In the genomic region with DNA sequence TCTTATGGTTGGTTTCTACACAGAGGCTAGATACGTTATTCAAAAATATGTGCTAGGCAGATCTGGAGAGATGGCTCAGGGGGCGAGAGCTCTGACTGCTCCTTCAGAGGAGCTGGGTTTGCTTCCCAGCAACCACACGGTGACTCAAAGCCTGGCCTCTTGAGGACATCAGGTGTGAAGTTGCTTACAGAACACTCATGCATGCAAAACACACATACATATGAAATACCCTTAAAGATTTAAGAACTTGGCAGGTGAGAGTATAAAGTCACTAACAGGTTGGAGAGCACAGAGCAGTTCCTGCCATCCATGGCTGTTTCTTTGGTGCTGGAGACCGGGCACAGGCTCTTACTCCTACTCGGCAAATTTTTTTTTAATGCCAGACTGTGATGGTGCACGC, we compare ENCODE assay signal across 25 mouse cellular contexts. TPM values are rescaled to one million over a fixed set of nuclear protein-coding genes. Genes with fewer than 3 reads are reported as not detected.
"Had no signal": no experiment of that assay in that cellular context is flagged by ENCODE, and none has a peak within 500 bp of the region (broad histone marks: within the 10 kb centered on the region; RNA-seq: fewer than 3 reads in every experiment).

No protein-coding gene starts in this region.

- DNase-seq: cerebellum, adult 8-10 months; cerebellum, postnatal 10 days; cerebellum, postnatal 14 days; cerebellum, postnatal 36 days; embryo, embryonic 11 days; forebrain, postnatal 0 days; gastrocnemius, adult 2 months; gastrocnemius, postnatal 10 days; gastrocnemius, postnatal 14 days; gastrocnemius, postnatal 25 days; gastrocnemius, postnatal 36 days; heart, adult 18-20 months; heart, adult 2 months had no signal

- H3K4me3 ChIP-seq: embryonic facial prominence, embryonic 10.5 days; embryonic facial prominence, embryonic 12.5 days; embryonic facial prominence, embryonic 13.5 days; embryonic facial prominence, embryonic 15.5 days; erythroblast, embryonic 14.5 days; forebrain, embryonic 10.5 days; forebrain, embryonic 12.5 days; forebrain, embryonic 13.5 days; forebrain, embryonic 15.5 days; gastrocnemius, adult 2 months; heart, adult 2 months had no signal

- H3K4me1 ChIP-seq: embryonic facial prominence, embryonic 12.5 days; embryonic facial prominence, embryonic 13.5 days; forebrain, embryonic 12.5 days; forebrain, embryonic 13.5 days; forebrain, embryonic 15.5 days had no signal

- H3K9me3 ChIP-seq: embryonic facial prominence, embryonic 10.5 days; embryonic facial prominence, embryonic 12.5 days; embryonic facial prominence, embryonic 13.5 days; embryonic facial prominence, embryonic 15.5 days; forebrain, embryonic 10.5 days; forebrain, embryonic 12.5 days; forebrain, embryonic 13.5 days; forebrain, embryonic 15.5 days had no signal

- ATAC-seq: forebrain, embryonic 13.5 days; forebrain, embryonic 14.5 days; forebrain, embryonic 15.5 days; forebrain, embryonic 16.5 days; forebrain, postnatal 0 days had no signal

- H3K27ac ChIP-seq: embryonic facial prominence, embryonic 10.5 days; embryonic facial prominence, embryonic 12.5 days; embryonic facial prominence, embryonic 13.5 days; embryonic facial prominence, embryonic 15.5 days; forebrain, embryonic 10.5 days; forebrain, embryonic 12.5 days; forebrain, embryonic 13.5 days; forebrain, embryonic 15.5 days; gastrocnemius, adult 2 months; heart, adult 2 months had no signal

- H3K9ac ChIP-seq: embryonic facial prominence, embryonic 12.5 days; embryonic facial prominence, embryonic 13.5 days; embryonic facial prominence, embryonic 15.5 days; forebrain, embryonic 12.5 days; forebrain, embryonic 13.5 days; forebrain, embryonic 15.5 days; forebrain, postnatal 0 days had no signal

- H3K4me2 ChIP-seq: embryonic facial prominence, embryonic 12.5 days; embryonic facial prominence, embryonic 13.5 days; embryonic facial prominence, embryonic 15.5 days; forebrain, embryonic 12.5 days; forebrain, embryonic 13.5 days; forebrain, embryonic 15.5 days had no signal

- H3K36me3 ChIP-seq: embryonic facial prominence, embryonic 10.5 days; embryonic facial prominence, embryonic 12.5 days; embryonic facial prominence, embryonic 13.5 days; embryonic facial prominence, embryonic 15.5 days; forebrain, embryonic 10.5 days; forebrain, embryonic 12.5 days; forebrain, embryonic 15.5 days had no signal

- H3K27me3 ChIP-seq: embryonic facial prominence, embryonic 12.5 days; embryonic facial prominence, embryonic 13.5 days; embryonic facial prominence, embryonic 15.5 days; forebrain, embryonic 12.5 days; forebrain, embryonic 13.5 days; forebrain, embryonic 15.5 days had no signal

RNA-seq across cellular contexts. Expression of gene Rilp, which starts 17.0 kb away (rescaled TPM):
- total RNA-seq: granulocyte monocyte progenitor cell, adult 5-6 weeks had no signal
- polyA plus RNA-seq: embryonic facial prominence, embryonic 13.5 days had no signal
